Mouse (Mus musculus) stomach, postnatal 0 days (tissue): ENCODE measurements at regions not wholly inside any gene's neighbourhood (a gene's known extent, or its start where the extent isn't known, plus 50 kb on each side); places are given as distances from the start of the nearest gene placed in this dataset.

Experiments used
- CTCF ChIP-seq: IDR thresholded peaks from 2 replicates; pipeline ENCODE4 v1.5.1; 2016; ENCODE audit warnings: antibody characterized with exemption, low read depth, mild to moderate bottlenecking, moderate library complexity
- EP300 ChIP-seq: optimal IDR thresholded peaks from 2 replicates; pipeline ENCODE3; 2016; ENCODE audit warnings: antibody characterized with exemption

DNA sequence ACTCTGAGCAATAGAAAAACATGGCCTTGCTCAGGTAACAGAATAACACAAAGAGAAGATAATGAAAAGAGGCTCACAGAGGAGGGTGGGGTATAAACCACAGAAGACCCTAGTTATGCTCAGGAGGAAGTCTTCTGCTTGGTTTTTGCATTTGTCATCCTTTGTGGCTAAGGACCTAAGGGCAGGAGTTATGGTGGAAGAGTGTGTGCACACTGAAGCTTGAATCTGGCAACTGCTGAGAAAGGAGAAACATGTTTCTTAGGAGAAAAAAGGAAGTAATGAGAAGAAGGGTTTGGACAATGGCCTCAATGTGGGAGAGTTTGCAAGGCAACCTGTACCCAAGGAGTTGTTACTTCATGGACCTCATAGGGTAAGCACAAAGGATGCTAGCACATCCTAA lies 106.8 kb upstream of the Nyap2 start:
- no peak for TF ChIP-seq CTCF
- no peak for TF ChIP-seq EP300
